In the genomic region with DNA sequence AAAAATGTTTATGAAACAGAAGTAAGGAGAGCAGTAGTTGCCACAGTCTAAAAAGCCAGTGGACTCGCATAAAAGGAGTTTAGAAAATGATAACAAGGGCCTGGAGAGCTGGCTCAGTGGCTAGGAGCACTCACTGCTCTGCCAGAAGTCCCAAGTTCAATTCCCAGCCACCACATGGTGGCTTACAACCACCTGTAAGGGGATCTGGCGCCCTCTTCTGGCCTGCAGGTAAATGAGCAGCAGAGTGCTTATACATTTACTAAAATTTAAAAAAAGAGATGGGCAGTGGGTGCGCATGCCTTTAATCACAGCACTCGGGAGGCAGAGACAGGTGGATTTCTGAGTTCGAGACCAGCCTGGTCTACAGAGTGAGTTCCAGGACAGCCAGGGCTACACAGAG, we compare ENCODE assay signal across 11 mouse cellular contexts. TPM values are rescaled to one million over a fixed set of nuclear protein-coding genes. Genes with fewer than 3 reads are reported as not detected.
DNase-seq lines count a peak whose midpoint lies in the region; ATAC-seq and TF ChIP-seq lines count a peak whose summit lies in the region.
"Had no signal": no experiment of that assay in that cellular context is flagged by ENCODE, and none has a peak within 500 bp of the region (broad histone marks: within the 10 kb centered on the region; RNA-seq: fewer than 3 reads in every experiment).

No protein-coding gene starts in this region.

- H3K9ac ChIP-seq in intestine, embryonic 15.5 days, result no peak overlapping the region

- 67% methylated on average over 5 of the region's 5 CpGs for WGBS in bone marrow, adult 2 months
- WGBS in intestine, embryonic 15.5 days, result 71% methylated on average over 5 of the region's 5 CpGs

- no peaks in the 10 kb centered on the region for H3K36me3 ChIP-seq in intestine, embryonic 15.5 days

- no peak for TF ChIP-seq POLR2A in bone marrow, adult 2 months (IDR thresholded peaks at IDR 0.05; ENCODE audit: borderline replicate concordance, control insufficient read depth, low read depth, low read length)

- no peak overlapping the region for H3K4me3 ChIP-seq in gastrocnemius, adult 2 months
- H3K4me3 ChIP-seq in bone marrow, adult 2 months (replicated peaks; ENCODE audit: control insufficient read depth, low read depth, low read length), result no peak overlapping the region
- no peak overlapping the region for H3K4me3 ChIP-seq in intestine, embryonic 15.5 days (replicated peaks)
- H3K4me3 ChIP-seq: megakaryocyte, embryonic 14.5 days had no signal

- DNase-seq in gastrocnemius, adult 2 months, result no peak
- no peak for DNase-seq in gastrocnemius, adult 8-10 months (ENCODE audit: low spot score in 2 of 2)
- DNase-seq in lung, postnatal 14 days, result peak; percentile 23
- DNase-seq in lung, postnatal 25 days (ENCODE audit: low spot score), result no peak
- DNase-seq in testis, postnatal 10 days (ENCODE audit: low spot score), result peak; percentile 60

- no peaks in the 10 kb centered on the region for H3K9me3 ChIP-seq in intestine, embryonic 15.5 days

- H3K4me2 ChIP-seq in intestine, embryonic 15.5 days (replicated peaks), result no peak overlapping the region

- no peaks in the 10 kb centered on the region; the same call in 1 of the 2 replicates for H3K4me1 ChIP-seq in bone marrow, adult 2 months (ENCODE audit: control insufficient read depth, insufficient read depth, low read length)
- no peaks in the 10 kb centered on the region for H3K4me1 ChIP-seq in intestine, embryonic 15.5 days (replicated peaks)

- intact Hi-C loops in gastrocnemius, adult 2 months (cut with DNase I), result no loop called here

- TF ChIP-seq CTCF in gastrocnemius, adult 2 months (IDR thresholded peaks at IDR 0.05), result peak; percentile 48
- TF ChIP-seq CTCF in bone marrow, adult 2 months (IDR thresholded peaks at IDR 0.05; ENCODE audit: control insufficient read depth, insufficient read depth, low read length), result peak; percentile 60

- no peak for ATAC-seq in inflammation-experienced regulatory T-cells, adult 6 months
- no peak for ATAC-seq in intestine, embryonic 15.5 days

- H3K27ac ChIP-seq in gastrocnemius, adult 2 months, result no peak overlapping the region
- H3K27ac ChIP-seq in bone marrow, adult 2 months (ENCODE audit: control insufficient read depth, insufficient read depth, low read depth, low read length, poor library complexity), result no peak overlapping the region
- H3K27ac ChIP-seq in intestine, embryonic 15.5 days, result no peak overlapping the region

- H3K27me3 ChIP-seq in intestine, embryonic 15.5 days (replicated peaks), result no peaks in the 10 kb centered on the region
- H3K27me3 ChIP-seq: megakaryocyte, embryonic 14.5 days had no signal

RNA-seq across cellular contexts. Expression of gene Cga, which starts 11.8 kb away (rescaled TPM):
- not detected for total RNA-seq in gastrocnemius, adult 2 months (2021)
- not detected for total RNA-seq in gastrocnemius, adult 8-10 months (2022)
- polyA plus RNA-seq in bone marrow, adult 2 months (2011; ENCODE audit: insufficient read depth, insufficient read length, low replicate concordance, missing spikeins), result not detected in 2 replicates
- not detected for polyA plus RNA-seq in inflammation-experienced regulatory T-cells, adult 6 months (2017; shearing (Covaris generic))
- not detected in 2 replicates for polyA plus RNA-seq in intestine, embryonic 15.5 days (2015; fragmentation: Nextera tagmentation; extraction: Ambion mirVana)
- total RNA-seq: gastrocnemius, adult 18-20 months had no signal
- polyA plus RNA-seq: intestine, embryonic 14.5 days had no signal

RNA-seq across cellular contexts. Expression of gene Zfp292, which starts 22.6 kb away (rescaled TPM):
- total RNA-seq in gastrocnemius, adult 2 months (2021), result 10 to 100 TPM in 1 of 2 experiments, 1 to 10 TPM in 1; 9.2 to 11.0 TPM
- 1 to 10 TPM; 8.3 to 9.6 (median 9.4) TPM for total RNA-seq in gastrocnemius, adult 8-10 months (2022)
- polyA plus RNA-seq in bone marrow, adult 2 months (2011; ENCODE audit: insufficient read depth, insufficient read length, low replicate concordance, missing spikeins), result 5.6 and 11.0 TPM in 2 replicates
- 10 to 100 TPM; 14.8 to 28.0 (median 25.1) TPM for polyA plus RNA-seq in inflammation-experienced regulatory T-cells, adult 6 months (2017; shearing (Covaris generic))
- polyA plus RNA-seq in intestine, embryonic 15.5 days (2015; fragmentation: Nextera tagmentation; extraction: Ambion mirVana), result 14.9 and 16.8 TPM in 2 replicates

Comparison
In these comparisons a context has a peak if more than half of its experiments do, and no peak if none do; other contexts are left out.
1. DNase-seq: peak in lung, postnatal 14 days (single experiment) and testis, postnatal 10 days (single experiment); none in gastrocnemius, adult 2 months (single experiment), gastrocnemius, adult 8-10 months (0 of 2) and lung, postnatal 25 days (single experiment).